Mouse (Mus musculus) liver (tissue): ENCODE results near the gene Dus4l.
"Not testable (repeated sequence)": the region's sequence is repeated elsewhere in the genome, so short reads cannot be mapped to it uniquely, and the experiment has no call there.

Experiments
- DNase-seq: peaks from one replicate; pipeline ENCODE4 v3.0.0-alpha.2; 2020; ENCODE audit warnings: mixed read lengths

The Dus4l gene

DNA sequence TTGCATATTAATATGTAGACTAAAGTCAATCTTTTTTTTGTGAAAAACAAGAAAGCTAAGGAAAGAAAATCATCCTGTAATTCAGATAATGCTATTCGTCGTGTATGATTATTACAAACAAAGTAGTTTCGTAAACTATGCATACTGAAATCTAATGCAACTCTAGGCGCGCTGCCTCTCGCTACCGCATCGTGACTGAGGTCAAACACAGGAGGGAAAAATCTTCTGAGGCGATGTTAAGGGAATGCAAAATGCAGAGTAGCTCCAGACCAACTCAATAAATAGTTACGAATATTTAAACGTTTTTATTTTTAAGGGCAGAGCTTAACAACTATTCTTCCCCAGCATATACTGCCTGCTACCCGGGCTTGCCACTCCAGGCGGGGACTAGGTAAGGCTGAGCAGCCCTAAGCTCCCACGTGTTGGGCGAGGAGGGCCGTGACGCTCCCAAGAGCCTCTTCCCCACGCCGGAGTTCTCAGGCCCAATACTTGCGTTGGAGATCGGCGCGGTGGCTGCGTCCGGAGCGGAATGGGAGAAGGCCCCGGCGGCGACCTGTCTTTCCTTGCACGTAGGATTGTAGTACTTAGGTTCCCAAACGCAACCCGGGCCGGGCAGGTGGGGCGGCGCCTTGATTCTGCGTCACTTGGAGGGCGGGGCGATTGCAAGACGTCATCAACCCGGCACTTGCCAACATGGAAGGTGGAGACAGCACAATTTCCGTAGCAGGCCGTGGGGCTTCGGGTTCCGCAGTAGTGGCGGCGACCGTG is at the start of gene Dus4l, which contains the start of gene Cog5:
TSS of gene Dus4l (minus strand) at position 630 of the 768 bp plus-strand sequence.
TSS of gene Cog5 (plus strand) at position 673 of the 768 bp plus-strand sequence.
- DNase-seq = peak; percentile 94

- DNase-seq = no peak
Observed at GRCm38 (mm10) chr12:31703904-31704303, 49.3 kb upstream of the Dus4l start.

DNA sequence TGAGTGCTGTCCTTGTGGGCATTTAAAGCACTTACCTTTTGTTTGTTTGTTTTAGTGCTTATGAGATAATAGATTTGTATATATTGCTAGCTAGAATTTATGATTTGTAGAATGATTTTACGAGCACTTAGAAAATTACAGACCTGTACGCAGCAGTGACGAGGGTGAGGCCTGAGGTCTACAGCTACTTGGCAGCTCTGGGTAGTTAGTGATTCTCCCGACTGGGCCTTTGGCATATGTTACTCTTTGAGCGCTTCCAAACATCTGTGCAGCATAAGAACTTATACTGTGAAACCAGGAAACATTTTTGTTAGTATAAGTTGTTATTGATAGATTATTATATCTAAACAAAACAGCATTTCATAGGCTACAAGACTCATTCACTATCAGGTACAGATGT is 46.8 kb upstream of the Dus4l start:
- DNase-seq = no peak

GRCm38 (mm10) chr12:31700623-31701347 is 46.2 kb upstream of the Dus4l start:
- no peak for DNase-seq

DNA sequence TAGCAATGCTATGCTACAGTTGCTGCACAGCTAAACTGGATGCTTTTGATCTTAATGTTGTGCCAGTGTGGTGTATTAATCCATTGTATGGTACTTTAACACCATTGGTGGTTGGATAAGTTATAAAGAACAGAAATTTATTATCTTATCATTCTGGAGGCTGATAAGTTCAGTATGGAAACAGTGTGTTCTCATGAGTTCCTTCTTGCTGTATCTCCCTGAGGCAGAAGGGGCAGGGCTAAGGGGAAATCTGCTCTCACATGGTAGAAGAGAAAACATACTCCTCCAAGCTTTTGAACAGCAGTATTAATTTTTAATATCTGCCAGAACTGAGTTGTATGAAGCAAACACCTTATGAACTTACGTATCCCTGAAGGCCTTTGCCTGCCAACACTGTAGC is 38.7 kb upstream of the Dus4l start:
- no peak for DNase-seq

DNA sequence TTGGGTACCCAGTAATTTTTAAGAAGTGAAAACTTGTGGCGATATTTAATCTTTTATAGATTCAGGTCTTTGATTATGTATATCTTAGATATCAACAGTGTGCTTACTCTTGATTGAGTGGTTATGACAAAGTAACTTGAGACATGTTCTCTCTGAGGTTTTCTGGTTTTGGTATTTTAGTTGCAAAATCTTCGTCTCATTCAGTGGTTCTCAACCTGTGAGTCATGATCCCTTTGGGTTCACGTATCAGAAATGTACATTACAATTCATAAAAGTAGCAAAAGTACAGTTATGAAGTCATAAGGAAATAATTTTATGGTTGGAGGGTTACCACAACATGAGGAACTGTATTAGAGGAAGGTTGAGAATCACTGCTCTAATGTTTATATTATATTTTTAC is 32.1 kb upstream of the Dus4l start:
- DNase-seq = no peak

DNA sequence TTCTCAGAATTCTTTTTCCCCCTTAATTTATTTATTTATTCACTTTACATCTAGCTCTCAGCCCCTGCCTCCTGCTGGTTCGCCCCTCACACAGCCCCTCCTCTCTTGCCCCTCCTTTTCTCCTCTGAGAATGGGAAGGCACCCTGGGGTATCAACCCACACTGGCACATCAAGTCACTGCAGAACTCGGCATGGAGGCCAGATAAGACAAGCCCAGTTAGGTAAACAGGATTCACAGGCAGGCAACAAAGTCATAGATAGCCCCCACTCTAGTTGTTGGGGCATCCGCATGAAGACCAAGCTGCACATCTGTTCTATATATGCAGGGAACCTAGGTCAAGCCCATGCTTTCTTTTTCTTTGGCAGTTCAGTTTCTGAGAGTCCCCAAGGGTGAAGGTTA is 12.6 kb upstream of the Dus4l start:
- no peak for DNase-seq

GRCm38 (mm10) chr12:31665999-31666398 is 11.4 kb upstream of the Dus4l start:
- DNase-seq = no peak

DNA sequence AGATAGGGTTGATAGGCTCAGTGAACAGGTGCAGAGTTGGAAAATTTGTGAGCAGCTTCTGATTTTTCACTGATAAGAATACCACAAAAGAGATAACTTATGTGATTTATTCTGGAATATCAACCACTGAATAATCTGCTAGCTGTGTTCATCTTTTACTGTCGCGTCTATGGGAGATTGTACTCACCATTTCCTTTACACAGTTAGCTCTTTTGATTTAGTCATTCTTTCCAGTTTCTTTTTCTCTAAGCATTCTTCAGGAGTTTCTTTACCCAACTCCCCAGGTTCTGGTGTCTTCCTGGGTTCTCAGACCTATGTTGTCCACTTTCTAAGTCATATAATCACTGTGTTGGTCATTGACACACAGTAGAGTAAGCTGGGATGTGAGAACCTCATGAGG is 2.2 kb upstream of the Dus4l start:
- no peak for DNase-seq

- DNase-seq = no peak
Observed at GRCm38 (mm10) chr12:31654965-31655477, 395 bp upstream of the Dus4l start.

- no peak for DNase-seq
Observed at GRCm38 (mm10) chr12:31653611-31654010, 1.0 kb downstream of the Dus4l start.

GRCm38 (mm10) chr12:31635240-31635607 is 19.4 kb downstream of the Dus4l start:
- DNase-seq = no peak

- DNase-seq = peak; percentile 85
Observed at GRCm38 (mm10) chr12:31634343-31635239, 20.0 kb downstream of the Dus4l start, which contains the start of gene Bcap29. Bcap29 (minus strand) TSS chr12:31634658.

DNA sequence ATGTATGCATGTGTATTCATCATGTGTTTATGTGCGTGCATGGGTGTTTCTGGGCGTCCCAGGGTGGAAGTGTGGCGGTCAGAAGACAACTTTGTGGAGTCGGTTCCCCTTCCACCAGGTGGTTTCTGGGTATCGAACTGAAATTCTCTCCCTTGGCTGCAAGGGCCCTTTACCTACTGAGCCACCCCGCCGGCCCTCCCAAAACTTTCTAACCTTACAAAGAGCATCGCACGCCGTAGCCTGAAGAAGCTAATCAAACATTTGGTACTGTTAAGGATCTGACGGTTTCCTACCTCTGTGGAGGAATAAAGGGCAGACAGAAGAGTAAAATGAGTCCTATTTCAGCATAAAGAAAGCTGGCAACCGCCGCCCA is 20.7 kb downstream of the Dus4l start:
- peak; percentile 27 for DNase-seq

DNA sequence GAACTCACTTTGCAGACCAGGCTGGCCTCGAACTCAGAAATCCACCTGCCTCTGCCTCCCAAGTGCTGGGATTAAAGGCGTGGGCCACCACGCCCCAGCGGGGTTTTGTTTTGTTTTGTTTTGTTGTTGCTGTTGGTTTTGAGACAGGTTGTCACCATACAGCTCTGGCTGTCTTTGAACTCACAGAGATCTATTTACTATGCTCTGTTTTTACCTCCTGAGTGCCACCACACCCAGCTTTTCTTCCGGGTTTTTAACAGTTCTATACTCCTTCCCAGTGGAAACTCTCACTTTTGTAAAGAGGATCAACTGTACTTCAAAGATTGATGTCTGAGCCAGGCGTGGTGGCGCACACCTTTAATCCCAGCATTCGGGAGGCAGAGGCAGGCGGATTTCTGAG is 26.2 kb downstream of the Dus4l start:
- DNase-seq = not testable (repeated sequence)

- no peak for DNase-seq
Observed at GRCm38 (mm10) chr12:31625016-31625415, 29.6 kb downstream of the Dus4l start.

GRCm38 (mm10) chr12:31620106-31620505 is 34.5 kb downstream of the Dus4l start:
- no peak for DNase-seq

GRCm38 (mm10) chr12:31613353-31613752 is 41.3 kb downstream of the Dus4l start:
- no peak for DNase-seq

DNA sequence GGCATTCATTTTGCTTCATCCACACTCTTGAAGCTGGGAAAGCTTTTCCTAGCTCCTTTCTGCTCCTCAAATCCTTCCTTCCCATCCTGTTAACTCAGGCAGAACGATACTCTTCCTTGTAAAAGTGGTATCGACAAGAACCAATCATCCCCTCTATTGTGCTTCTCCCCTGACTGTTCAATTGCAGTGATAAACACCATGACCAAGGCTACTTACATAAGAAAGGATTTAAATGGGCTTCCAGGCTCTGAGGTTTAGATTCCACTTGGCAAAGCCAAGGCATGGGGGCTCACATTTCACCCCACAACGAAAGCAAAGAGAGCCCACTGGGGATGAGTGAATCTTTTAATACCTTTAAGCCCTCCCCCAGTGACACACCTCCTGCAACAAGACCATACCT is 46.5 kb downstream of the Dus4l start:
- no peak for DNase-seq

DNA sequence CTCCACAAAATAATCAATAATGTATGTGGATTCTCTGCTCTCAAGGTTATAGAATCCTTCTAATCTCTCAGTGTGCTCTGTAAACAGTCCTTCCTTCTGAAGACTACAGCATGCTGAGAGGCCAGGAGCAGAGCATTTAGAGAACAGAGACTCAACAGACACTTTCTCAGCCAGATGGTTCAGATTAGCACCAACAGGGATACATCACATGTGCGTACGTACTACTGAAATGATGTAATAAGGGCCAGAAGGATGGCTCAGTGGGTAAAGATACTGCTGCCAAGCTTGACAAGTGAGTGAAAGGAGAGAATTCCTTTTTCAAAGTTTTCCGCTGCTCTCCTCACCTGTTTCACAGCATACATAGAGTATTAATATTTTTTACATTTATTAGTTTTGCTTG is 49.7 kb downstream of the Dus4l start:
- DNase-seq = no peak

GRCm38 (mm10) chr12:31603586-31603985 is 51.0 kb downstream of the Dus4l start:
- no peak for DNase-seq

DNA sequence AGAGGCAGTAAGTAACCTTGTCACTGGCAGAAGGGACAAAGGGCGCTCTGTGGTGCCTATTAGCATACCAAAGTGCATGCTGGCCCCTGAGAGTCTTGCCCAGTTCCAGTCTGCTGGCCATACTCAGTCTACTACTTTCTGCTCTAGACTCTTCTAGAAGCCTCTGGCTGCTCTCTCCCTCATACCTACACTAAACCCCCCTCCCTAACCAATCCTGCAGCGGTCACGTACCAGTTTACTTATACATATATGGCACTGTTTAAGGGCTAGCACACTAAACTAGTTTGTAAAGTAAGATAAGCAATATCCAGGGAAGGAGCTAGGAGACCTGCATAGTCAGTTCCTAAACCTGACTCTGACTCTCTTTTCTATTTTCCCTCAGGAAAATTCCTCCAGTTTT is 60.3 kb downstream of the Dus4l start:
- no peak for DNase-seq

DNA sequence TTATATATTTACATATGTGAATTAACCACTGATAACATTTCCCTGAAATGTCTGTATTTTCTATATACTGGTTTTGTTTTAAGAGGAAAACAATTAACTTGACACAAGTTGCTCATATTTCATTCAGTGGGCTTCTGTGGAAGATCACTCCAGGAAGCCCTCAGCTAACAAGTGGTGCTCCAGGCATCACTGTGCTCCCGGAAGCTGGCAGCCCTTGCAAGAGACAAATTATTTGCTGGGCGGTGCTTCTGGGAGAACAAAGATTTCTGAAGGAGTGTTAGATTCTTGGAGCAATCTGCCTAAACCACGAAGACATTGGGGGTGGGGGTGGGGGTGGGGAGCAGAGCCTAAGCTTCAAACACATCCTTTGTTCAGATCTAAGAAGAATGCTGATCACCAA is 62.6 kb downstream of the Dus4l start:
- no peak for DNase-seq
